Mouse (Mus musculus): ENCODE measurements around the gene Tbx19. TPM values are rescaled to one million over a fixed set of nuclear protein-coding genes. Genes with fewer than 3 reads are reported as not detected.

The Tbx19 gene
- not detected for total RNA-seq (2021)
- long read RNA-seq, experiment 1 = 0 reads
- long read RNA-seq, experiment 2 = 0 reads

DNA sequence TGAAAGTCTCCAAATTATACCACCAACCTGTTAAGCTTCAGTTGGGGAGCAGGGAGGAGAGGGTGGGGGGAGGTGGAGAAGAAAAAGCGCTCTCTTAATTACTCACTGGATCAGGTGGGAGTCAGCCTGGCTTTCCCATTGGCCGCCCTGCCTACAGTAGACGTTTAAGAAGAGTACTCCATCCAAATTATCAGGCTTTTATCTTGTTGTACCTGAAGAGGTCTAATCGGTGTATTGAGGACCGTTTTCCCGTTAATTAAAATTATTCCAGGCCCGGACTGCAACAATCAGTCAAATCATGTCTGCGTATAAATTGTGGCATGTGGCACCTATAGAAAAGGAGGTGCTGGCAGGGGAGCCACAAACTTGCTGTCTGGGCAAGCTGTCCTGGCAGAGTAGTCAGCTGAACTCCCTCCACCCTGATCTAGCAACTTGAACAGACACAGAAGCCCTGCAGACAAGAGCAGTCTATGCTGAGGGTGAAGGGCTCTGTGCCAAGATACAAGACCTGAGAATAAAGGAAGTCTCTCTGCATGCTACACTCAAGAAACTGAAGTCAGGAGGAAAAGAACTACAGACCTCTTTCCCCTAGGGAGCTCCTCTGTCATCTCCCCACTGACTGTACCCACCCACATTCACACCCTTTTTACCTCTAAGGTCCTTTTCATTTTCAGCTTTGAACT lies at the start of gene Tbx19:
Tbx19 (minus strand) TSS at position 51 of the 683 bp plus-strand sequence.
- DNase-seq = no peak
- no peak for TF ChIP-seq CTCF (IDR thresholded peaks at IDR 0.05)
- intact Hi-C loops (cut with DNase I) = no loop called here
- Histone ChIP-seq H3K27ac (no peak within 1 kb of the TSS), H3K4me3 (no peak within 1 kb of the TSS)

DNA sequence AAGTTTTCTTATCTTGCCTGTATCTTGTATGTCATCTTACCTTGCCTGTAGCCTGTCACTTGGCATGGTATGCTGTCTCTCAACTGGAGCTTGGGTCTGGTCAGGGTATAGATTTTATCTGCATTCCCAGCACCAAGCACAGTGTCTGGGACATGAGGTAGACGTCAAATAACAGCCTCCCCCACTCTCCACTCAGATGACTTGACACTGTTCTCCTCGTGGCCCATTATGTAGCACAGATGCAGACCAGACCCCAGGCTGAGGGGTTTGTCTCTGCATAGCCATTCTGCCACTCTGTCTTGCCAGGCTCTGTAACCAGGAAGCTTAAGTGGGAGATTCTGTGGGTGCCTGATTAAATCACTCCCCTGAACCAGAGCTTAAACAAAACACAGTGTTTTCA lies 45.0 kb upstream of the Tbx19 start:
- no peak for TF ChIP-seq CTCF (IDR thresholded peaks at IDR 0.05)
- intact Hi-C loops (cut with DNase I) = no loop called here

DNA sequence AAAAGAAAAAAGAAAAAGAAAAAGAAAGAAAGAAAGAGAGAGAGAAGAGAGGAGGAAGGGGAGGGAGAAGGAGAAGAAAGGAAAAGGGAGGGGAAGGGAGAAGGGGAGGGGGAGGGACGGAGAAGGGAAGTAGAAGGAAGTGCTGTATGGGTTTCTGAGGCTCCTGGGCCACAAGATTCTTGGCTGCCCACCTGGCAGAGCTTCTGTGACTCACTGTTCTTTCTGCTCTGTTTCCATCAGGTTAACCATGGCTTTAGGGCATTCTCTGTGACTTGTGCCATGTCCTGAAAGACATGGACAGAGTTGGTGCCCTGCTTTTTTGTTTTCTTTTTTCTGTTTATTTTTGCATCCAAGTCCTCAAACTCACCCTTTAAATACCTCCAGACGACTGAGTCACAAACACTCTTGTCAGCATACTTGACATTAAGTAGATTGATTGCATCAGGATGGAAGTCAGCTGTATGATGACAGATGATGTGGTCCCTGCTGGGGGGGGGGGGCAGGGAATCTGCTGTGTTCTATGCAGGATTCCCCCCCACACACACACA lies 43.0 kb upstream of the Tbx19 start:
- intact Hi-C loops (cut with DNase I) = no loop called here
- TF ChIP-seq CTCF (IDR thresholded peaks at IDR 0.05) = no peak
- Histone ChIP-seq H3K27ac (no peak overlapping the region), H3K4me3 (no peak overlapping the region)
- DNase-seq = no peak

More for the DNA sequence above, 45.0 kb upstream of the Tbx19 start:
- DNase-seq = no peak
- H3K4me3 ChIP-seq = no peak overlapping the region
- H3K27ac ChIP-seq = no peak overlapping the region

DNA sequence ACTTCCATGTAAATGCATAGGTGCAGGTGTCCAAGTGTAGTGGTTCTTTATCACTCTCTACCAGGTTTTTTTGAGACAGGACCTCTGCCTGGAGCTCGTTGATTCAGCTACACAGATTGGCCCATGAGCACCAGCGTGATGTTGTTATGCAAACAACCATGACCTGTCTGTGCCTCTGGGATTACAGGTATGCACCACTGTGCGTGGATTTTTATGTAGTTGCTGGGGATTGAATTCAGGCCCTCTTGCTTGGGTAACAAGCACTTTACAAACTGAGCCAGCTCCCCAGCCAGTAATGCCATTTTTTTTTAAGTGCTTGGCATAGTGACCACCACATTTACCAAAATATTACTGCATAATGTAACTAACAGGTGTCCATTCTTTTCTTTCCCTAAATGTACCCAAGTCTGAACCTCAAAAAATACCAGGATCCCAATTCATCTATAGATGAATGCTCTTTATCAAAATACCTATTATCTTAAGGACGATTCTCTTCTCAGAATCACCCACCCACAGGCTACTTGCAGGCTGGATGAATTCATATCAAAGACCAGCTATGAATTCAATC lies 41.0 kb upstream of the Tbx19 start:
- TF ChIP-seq CTCF (IDR thresholded peaks at IDR 0.05) = no peak
- DNase-seq = no peak
- H3K27ac ChIP-seq = no peak overlapping the region
- intact Hi-C loops (cut with DNase I) = no loop called here
- no peak overlapping the region for H3K4me3 ChIP-seq

DNA sequence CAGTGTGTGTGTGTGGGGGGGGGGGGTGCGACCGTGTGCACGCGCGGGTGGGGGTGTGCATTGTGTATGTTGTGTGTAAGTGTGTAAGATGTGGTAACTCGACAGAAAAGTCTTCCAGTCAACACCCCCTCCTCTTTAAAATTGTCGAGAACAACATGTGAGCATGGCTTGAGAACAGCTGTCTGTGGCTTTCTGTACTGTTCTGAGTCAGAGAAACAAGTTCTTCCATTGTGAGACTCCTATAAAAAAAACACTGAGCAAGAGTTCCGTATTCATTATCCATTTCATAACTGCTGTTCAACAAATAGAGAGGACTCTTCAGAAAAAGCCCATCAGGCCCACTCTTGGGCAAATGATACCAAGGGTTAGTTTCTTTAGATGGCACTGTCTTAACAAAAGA lies 40.2 kb upstream of the Tbx19 start:
- no peak overlapping the region for H3K4me3 ChIP-seq
- H3K27ac ChIP-seq = no peak overlapping the region
- intact Hi-C loops (cut with DNase I) = no loop called here
- TF ChIP-seq CTCF (IDR thresholded peaks at IDR 0.05) = no peak
- DNase-seq = no peak

DNA sequence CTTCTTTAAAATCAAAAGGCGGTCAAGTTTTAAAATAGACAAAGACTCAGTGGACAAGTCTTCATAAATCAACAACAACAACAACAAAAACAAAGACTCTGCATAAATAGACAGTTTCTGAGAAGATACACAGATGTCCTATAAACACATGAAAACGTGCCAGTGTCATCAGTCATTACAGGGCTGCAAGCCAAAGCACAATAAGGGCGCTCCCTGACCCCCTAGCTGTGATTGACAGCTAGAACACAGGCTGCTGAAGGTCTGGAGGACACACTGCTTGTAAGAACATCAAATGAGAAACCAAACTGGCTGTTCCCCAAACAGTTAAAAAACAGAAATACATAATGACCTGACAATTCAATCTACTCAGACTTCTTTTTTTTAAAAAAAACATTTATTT lies 39.1 kb upstream of the Tbx19 start:
- DNase-seq = no peak
- no peak overlapping the region for H3K4me3 ChIP-seq
- no peak for TF ChIP-seq CTCF (IDR thresholded peaks at IDR 0.05)
- no peak overlapping the region for H3K27ac ChIP-seq
- intact Hi-C loops (cut with DNase I) = no loop called here

DNA sequence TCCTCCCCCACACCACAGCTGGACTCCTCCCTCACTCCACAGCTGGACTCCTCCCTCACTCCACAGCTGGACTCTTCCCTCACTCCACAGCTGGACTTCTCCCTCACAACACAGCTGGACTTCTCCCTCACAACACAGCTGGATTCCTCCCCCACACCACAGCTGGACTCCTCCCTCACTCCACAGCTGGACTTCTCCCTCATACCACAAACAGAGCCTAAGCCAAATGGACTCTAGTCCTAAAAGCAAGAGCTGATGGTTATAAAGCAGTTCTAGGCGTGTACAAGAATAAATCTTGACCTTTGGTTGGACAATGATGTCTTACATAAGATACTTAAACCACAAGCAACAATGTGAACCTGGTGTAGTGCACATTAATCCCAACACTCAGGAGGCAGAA lies 38.4 kb upstream of the Tbx19 start:
- TF ChIP-seq CTCF (IDR thresholded peaks at IDR 0.05) = no peak
- no peak for DNase-seq
- no peak overlapping the region for H3K4me3 ChIP-seq
- intact Hi-C loops (cut with DNase I) = no loop called here
- no peak overlapping the region for H3K27ac ChIP-seq

DNA sequence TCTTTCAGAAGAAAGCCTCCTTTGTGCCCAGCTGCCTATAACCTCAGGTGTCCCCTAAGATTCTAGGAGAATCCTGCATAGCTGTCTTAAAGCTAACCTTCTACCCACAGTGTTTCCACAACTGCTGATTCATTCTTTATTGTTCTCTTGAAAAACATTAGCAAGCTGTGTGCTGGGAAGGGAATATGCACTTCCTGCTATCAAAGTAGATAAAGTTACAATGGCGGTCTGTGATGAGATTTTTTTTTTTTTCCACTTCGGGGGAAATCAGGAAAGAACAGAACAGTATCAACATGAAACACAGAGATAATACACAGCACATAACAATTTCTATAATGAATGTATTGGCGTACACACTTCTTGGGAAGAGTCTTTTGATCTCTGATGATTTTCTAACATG lies 37.3 kb upstream of the Tbx19 start:
- TF ChIP-seq CTCF (IDR thresholded peaks at IDR 0.05) = no peak
- H3K27ac ChIP-seq = no peak overlapping the region
- intact Hi-C loops (cut with DNase I) = no loop called here

DNA sequence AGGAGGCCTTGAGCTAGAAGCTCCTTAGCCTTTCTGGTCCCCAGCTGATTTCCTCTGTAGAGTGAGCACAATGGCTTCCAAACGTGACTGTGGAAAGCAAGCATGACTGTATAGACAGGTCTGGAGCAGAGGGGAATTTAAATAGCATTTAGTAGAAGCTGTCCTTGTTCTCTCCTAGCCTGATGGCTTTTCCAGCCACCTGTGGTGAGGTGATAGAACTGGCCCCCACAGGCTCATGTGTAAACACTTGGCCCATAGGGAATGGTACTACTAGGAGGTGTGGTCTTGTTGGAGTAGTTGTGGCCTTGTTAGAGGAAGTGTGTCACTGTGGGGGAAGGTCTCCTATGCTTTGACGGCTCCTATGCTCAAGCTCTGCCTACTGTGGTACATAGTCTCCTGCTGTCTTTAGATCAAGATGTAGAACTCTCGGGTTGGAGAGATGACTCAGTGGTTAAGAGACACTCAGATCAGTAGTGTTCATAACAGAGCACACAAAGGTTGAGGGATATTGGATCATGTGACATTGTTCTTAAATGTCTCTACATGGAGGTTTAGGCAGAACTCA lies 34.9 kb upstream of the Tbx19 start:
- intact Hi-C loops (cut with DNase I) = loop anchor here (2.0 kb wide), 1 partner anchor 41 kb away; the partner anchor contains the start of gene Tiprl
- no peak overlapping the region for H3K27ac ChIP-seq
- TF ChIP-seq CTCF (IDR thresholded peaks at IDR 0.05) = no peak
- no peak for DNase-seq
- no peak overlapping the region for H3K4me3 ChIP-seq

More for the DNA sequence above, 37.3 kb upstream of the Tbx19 start:
- no peak overlapping the region for H3K4me3 ChIP-seq
- no peak for DNase-seq

DNA sequence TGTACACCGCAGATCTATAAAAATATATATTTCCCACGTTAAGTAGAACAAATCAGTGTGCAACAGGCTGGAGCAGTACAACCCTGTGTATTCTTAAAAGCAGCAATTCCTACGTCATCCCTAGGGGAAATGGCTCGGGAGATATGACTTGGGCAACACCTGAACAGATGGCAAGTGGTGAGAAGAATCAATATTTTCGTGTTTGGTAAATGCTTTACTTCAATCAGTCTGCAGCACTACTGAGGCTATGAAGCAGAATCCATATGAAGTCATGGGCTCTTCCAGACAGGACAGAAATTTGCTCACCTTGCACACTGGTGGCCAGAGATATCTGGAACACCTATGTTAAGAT lies 34.1 kb upstream of the Tbx19 start:
- H3K27ac ChIP-seq = peak overlapping the region; percentile 83
- intact Hi-C loops (cut with DNase I) = loop anchor here (2.0 kb wide), 1 partner anchor 42 kb away; the partner anchor contains the start of gene Tiprl
- TF ChIP-seq CTCF (IDR thresholded peaks at IDR 0.05) = no peak

DNA sequence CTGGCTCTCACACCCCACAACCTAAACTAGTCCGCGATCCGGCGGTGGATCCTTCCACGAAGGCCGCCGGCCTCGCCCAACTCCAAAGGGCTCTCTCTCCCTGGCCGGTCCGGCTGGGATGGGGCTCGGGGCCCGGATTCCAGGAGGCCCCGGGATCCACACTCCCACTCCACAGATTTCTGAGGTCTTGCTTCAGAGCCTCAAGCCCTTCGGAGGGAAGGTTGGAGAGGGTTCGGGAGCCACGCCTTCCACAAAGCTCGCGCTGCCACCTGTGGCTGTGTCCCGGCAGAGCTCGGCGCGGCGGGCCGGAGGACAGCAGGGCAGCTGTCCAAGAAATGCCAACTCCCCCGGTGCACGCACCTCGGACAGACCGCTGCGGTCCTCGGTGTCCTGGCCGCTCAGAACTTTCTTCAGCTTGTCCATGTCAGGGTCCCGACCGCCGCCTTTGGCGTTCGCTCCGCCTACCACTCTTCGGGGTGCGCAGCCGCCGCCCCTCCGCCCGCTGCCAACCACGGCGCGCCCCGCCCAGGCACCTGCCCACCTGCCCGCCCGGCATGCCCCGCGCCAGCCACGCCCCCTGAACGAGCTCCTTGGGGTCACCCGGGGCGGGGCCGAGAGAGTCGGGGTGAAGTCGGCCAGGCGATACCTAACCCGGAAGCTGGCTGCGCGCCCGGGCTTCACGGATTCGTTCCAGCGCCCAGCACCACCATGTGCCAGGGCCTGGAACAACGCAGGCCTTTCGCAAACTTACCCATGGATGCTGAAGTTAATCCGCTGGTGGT lies 33.5 kb upstream of the Tbx19 start, which contains the start of gene Sft2d2:
Sft2d2 (minus strand) TSS at position 559 of the 782 bp plus-strand sequence.
- TF ChIP-seq CTCF (IDR thresholded peaks at IDR 0.05) = peak; percentile 36; the same call in 1 of the 2 replicates
- DNase-seq = peak; percentile 96
- peak within 1 kb of the TSS; percentile 83 for H3K27ac ChIP-seq
- H3K4me3 ChIP-seq = peak within 1 kb of the TSS; percentile 87
- intact Hi-C loops (cut with DNase I) = loop anchor here (2.0 kb wide), 1 partner anchor 43 kb away; the partner anchor contains the start of gene Tiprl

More for the DNA sequence above, 34.1 kb upstream of the Tbx19 start:
- peak overlapping the region; percentile 87 for H3K4me3 ChIP-seq
- DNase-seq = no peak

DNA sequence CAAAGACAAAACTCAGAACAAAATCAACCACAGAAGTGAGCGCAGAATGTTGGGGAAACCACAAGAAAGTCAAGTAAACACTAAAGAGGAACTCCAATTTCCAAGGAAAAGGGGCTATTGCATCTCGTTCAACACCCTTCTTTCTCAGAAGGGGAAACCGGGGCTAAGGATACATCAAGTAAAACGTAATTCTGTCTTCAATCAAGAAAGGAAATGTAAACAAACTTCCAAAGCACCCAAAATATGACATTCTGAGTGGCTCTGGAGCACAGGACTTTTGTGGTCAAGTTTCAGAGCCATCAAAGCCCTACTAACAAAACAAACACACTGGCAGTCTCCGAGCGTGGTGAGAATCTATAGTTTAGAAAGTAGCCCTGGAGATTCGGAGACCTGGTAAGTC lies 32.9 kb upstream of the Tbx19 start:
- no peak for TF ChIP-seq CTCF (IDR thresholded peaks at IDR 0.05)
- intact Hi-C loops (cut with DNase I) = no loop called here

More for the DNA sequence above, 32.9 kb upstream of the Tbx19 start:
- DNase-seq = no peak
- Histone ChIP-seq H3K27ac (peak overlapping the region; percentile 83), H3K4me3 (peak overlapping the region; percentile 87)

All from gastrocnemius, adult 2 months (tissue).